17 mouse cellular contexts compared by ENCODE assay signal in the genomic region with DNA sequence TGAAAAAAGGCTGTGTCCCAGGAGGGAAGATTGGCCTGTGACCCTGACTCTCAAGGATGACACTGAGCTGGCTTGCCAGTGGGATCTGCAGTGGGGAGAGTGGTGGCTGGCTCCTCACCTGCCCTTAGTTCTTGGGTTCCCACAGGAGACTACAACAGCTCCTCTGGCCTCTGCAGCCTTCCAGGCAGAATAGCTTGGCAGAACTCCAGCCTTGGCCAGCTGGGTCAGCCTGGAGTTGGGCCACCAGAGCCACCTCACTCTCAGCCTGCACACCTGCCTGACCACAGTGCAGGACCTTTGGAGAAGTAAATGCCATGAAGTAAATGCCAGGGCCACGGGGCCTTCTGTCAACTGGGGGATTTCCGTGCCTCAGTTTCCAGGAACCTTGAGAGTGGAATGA. TPM values are rescaled to one million over a fixed set of nuclear protein-coding genes. Genes with fewer than 3 reads are reported as not detected.
DNase-seq lines count a peak whose midpoint lies in the region; ATAC-seq lines count a peak whose summit lies in the region.
"Had no signal": no experiment of that assay in that cellular context is flagged by ENCODE, and none has a peak within 500 bp of the region (broad histone marks: within the 10 kb centered on the region; RNA-seq: fewer than 3 reads in every experiment).

No protein-coding gene starts in this region.

- H3K36me3 ChIP-seq in heart, embryonic 10.5 days, result no peaks in the 10 kb centered on the region
- H3K36me3 ChIP-seq in intestine, embryonic 15.5 days, result no peaks in the 10 kb centered on the region
- H3K36me3 ChIP-seq: embryonic facial prominence, embryonic 12.5 days; heart, embryonic 15.5 days; liver, embryonic 13.5 days; midbrain, embryonic 13.5 days had no signal

- ATAC-seq in intestine, embryonic 15.5 days, result no peak
- ATAC-seq: midbrain, embryonic 13.5 days had no signal

- H3K4me1 ChIP-seq in heart, embryonic 10.5 days, result 0 out of 2 replicates have a peak, but pooled peaks cover 4% of the 10 kb centered on the region
- H3K4me1 ChIP-seq in intestine, embryonic 15.5 days (replicated peaks), result no peaks in the 10 kb centered on the region
- H3K4me1 ChIP-seq: embryonic facial prominence, embryonic 12.5 days; heart, embryonic 15.5 days; liver, embryonic 13.5 days had no signal

- H3K9me3 ChIP-seq in heart, embryonic 10.5 days, result no peaks in the 10 kb centered on the region
- no peaks in the 10 kb centered on the region for H3K9me3 ChIP-seq in intestine, embryonic 15.5 days
- H3K9me3 ChIP-seq: embryonic facial prominence, embryonic 12.5 days; heart, embryonic 15.5 days; liver, embryonic 13.5 days; midbrain, embryonic 13.5 days had no signal

- peaks cover 65% of the 10 kb centered on the region for H3K27me3 ChIP-seq in heart, embryonic 10.5 days (ENCODE audit: insufficient read depth, poor library complexity, severe bottlenecking)
- no peaks in the 10 kb centered on the region for H3K27me3 ChIP-seq in intestine, embryonic 15.5 days (replicated peaks)

- intact Hi-C loops in heart, postnatal 14 days (cut with DNase I), result no loop called here
- intact Hi-C loops in gastrocnemius, postnatal 36 days (cut with DNase I), result no loop called here

- no peak overlapping the region for H3K4me2 ChIP-seq in intestine, embryonic 15.5 days (replicated peaks)
- H3K4me2 ChIP-seq: embryonic facial prominence, embryonic 12.5 days; heart, embryonic 15.5 days; liver, embryonic 13.5 days; midbrain, embryonic 13.5 days had no signal

- peak; percentile 6 for DNase-seq in cerebellum, adult 11-12 months
- DNase-seq in cerebellum, adult 9-11 months, result no peak
- peak; percentile 41 to 64 for DNase-seq in heart, postnatal 14 days
- no peak for DNase-seq in heart, embryonic 10.5 days (ENCODE audit: low spot score)
- peak; percentile 4 for DNase-seq in urinary bladder, postnatal 14 days (ENCODE audit: low spot score)
- DNase-seq in urinary bladder, postnatal 10 days (ENCODE audit: low spot score), result no peak
- no peak for DNase-seq in gastrocnemius, postnatal 36 days
- DNase-seq: gastrocnemius, adult 2 months; liver, embryonic 13.5 days; lung, postnatal 10 days had no signal

- H3K27ac ChIP-seq in heart, embryonic 10.5 days, result no peak overlapping the region
- H3K27ac ChIP-seq in intestine, embryonic 15.5 days, result no peak overlapping the region
- H3K27ac ChIP-seq: embryonic facial prominence, embryonic 12.5 days; gastrocnemius, adult 2 months; heart, embryonic 15.5 days; liver, embryonic 13.5 days; midbrain, embryonic 13.5 days had no signal

- no peak overlapping the region for H3K9ac ChIP-seq in intestine, embryonic 15.5 days
- H3K9ac ChIP-seq: embryonic facial prominence, embryonic 12.5 days; heart, embryonic 15.5 days; liver, embryonic 13.5 days had no signal

- 89% methylated on average over 2 of the region's 2 CpGs for WGBS in heart, embryonic 10.5 days
- 81% methylated on average over 2 of the region's 2 CpGs for WGBS in intestine, embryonic 15.5 days

- no peak overlapping the region for H3K4me3 ChIP-seq in heart, embryonic 10.5 days
- H3K4me3 ChIP-seq in intestine, embryonic 15.5 days (replicated peaks), result no peak overlapping the region
- H3K4me3 ChIP-seq: embryonic facial prominence, embryonic 12.5 days; gastrocnemius, adult 2 months; heart, embryonic 15.5 days; liver, embryonic 13.5 days; midbrain, embryonic 13.5 days had no signal

RNA-seq across cellular contexts. Expression of a gene that starts 13.9 kb away (rescaled TPM):
- not detected for total RNA-seq in heart, postnatal 14 days (2021)
- 0.07 and 0.88 TPM in 2 replicates for polyA plus RNA-seq in heart, embryonic 10.5 days (2016; fragmentation: Nextera tagmentation; extraction: Ambion mirVana)
- total RNA-seq in gastrocnemius, postnatal 36 days (2021), result not detected
- not detected in 2 replicates for polyA plus RNA-seq in intestine, embryonic 15.5 days (2015; fragmentation: Nextera tagmentation; extraction: Ambion mirVana)
- total RNA-seq: gastrocnemius, adult 2 months; layer of hippocampus, postnatal 10 days had no signal
- polyA plus RNA-seq: heart, embryonic 15.5 days had no signal

RNA-seq across cellular contexts. Expression of a gene that starts 23.2 kb away (rescaled TPM):
- not detected for total RNA-seq in heart, postnatal 14 days (2021)
- polyA plus RNA-seq in heart, embryonic 10.5 days (2016; fragmentation: Nextera tagmentation; extraction: Ambion mirVana), result 0.34 TPM in 1 of 2 replicates, not detected in the other
- under 1 TPM in 1 of 2 experiments, not detected in 1; 0.25 TPM for total RNA-seq in gastrocnemius, postnatal 36 days (2021)
- polyA plus RNA-seq in intestine, embryonic 15.5 days (2015; fragmentation: Nextera tagmentation; extraction: Ambion mirVana), result not detected in 2 replicates
- total RNA-seq: gastrocnemius, adult 2 months; layer of hippocampus, postnatal 10 days; left cerebral cortex, postnatal 36 days had no signal
- polyA plus RNA-seq: forebrain, embryonic 11.5 days; heart, embryonic 15.5 days; liver, embryonic 13.5 days; midbrain, embryonic 13.5 days had no signal

Comparison
In these comparisons a context has a peak if more than half of its experiments do, and no peak if none do; other contexts are left out.
1. DNase-seq: peak in cerebellum, adult 11-12 months (single experiment), heart, postnatal 14 days (2 of 2) and urinary bladder, postnatal 14 days (single experiment); none in cerebellum, adult 9-11 months (single experiment), heart, embryonic 10.5 days (single experiment), urinary bladder, postnatal 10 days (single experiment) and gastrocnemius, postnatal 36 days (0 of 2).